Mouse (Mus musculus) gonadal fat pad, adult 2 months (tissue): ENCODE data around the gene Senp3. TPM values are rescaled to one million over a fixed set of nuclear protein-coding genes. Genes with fewer than 3 reads are reported as not detected.
"Not testable (repeated sequence)": the region's sequence is repeated elsewhere in the genome, so short reads cannot be mapped to it uniquely, and the experiment has no call there.

ENCODE experiments used
- DNase-seq: peaks from one replicate; pipeline ENCODE4 v3.0.0-alpha.2; 2012; ENCODE audit warnings: low read depth
- polyA plus RNA-seq: library from polyadenylated mRNA; depleted of rRNA; stranded (reverse); fragments of >200 nt; gene quantifications from 2 replicates; pipeline ENCODE4 v1.2.3, GENCODE M21; 2012; rRNA removed

Senp3 gene
- 58.7 and 72.4 TPM in 2 replicates for polyA plus RNA-seq

DNA sequence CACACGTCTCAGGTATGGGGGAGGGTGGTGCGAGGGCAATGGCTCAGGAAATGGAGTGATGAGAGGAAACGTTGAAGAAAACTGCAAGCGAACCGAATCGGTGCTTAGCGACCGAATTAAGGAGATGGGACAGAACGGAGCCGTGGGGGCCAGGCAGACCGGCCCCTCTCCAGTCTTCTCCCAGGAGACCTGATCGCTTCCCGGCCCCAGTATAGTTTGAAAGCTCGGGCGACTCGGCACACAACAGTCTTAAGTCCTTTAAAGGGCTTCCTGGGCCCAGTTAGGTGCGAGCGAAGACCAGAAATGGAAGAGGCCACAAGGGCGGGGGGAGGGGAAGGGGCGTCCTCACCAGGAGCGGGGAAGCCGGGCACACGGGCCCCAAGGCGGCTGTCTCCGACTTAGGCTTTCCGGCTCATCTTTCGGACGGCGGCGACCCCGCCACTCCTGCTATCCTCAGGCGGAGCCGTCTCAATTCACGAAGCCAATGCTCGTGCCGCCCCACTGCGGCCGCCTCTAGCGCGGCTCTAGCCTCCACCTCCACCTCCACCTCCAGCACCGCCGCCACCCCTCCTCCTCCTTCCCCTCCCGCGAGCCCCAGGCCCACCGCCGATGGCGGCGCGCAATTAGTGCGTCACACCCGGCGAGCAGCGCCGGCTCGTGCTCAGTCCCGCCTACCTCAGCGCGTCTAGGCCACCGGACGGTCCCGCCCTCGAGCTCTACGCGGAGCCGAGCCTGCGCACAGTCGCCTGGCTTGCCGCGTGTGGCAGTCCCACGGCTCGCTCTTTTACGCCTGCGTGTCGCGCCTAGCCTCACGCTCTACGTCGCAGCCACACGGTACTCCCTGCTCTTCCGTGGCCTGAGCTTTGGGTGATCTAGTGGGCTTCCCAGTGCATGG is at the start of gene Senp3:
TSS of gene Senp3 (minus strand) at position 771 of the 895 bp plus-strand sequence.
- no peak for DNase-seq

DNA sequence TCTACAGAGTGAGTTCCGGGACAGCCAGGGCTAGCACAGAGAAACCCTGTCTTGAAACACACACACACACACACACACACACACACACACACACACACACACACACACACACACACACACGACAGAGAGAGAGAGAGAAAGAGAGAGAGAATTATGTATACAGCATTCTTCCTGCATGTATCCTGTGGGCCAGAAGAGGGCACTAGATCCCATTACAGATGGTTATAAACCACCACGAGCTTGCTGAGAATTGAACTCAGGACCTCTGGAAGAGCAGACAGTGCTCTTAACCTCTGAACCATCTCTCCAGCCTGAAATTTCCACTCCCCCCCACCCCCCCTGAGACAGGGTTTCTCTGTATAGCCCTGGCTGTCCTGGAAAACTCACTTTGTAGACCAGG is 49.5 kb upstream of the Senp3 start:
- not testable (repeated sequence) for DNase-seq

DNA sequence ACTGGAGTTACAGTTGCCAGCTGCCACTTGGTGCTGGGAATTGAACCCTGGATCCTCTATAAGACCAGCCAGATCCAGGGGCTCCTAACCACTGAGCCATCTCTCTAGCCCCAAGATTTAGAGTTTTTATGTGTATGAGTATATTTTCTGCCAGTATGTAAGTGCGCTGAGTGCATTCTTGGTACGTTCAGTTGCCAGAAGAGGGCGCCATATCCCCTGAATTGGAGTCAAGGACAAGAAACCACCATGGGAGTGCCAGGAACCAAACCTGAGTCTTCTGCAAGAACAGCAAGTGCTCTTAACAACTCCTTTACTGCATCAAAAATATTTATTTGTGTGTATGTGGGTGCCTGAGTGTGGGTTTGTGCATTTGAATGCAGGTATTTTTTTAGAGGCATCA is 47.2 kb upstream of the Senp3 start:
- no peak for DNase-seq

DNA sequence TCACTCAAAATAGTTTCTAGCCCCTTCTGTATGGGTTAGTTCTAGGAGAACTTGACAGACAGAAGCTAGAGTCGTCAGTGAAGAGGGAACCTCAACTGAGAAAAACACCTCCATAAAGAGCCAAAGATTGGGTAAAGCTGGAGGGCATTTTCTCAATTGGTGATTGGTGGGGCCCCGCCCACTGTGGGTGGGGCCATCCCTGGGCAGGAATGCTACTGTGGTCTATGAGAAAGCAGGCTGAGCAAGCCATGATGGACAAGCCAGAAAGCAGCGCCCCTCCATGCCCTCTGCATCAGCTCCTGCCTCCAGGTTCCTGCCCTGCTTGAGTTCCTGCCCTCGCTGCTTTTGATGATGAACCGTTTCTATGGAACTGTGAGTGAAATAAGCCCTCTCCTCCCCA is 44.1 kb upstream of the Senp3 start:
- DNase-seq = no peak

DNA sequence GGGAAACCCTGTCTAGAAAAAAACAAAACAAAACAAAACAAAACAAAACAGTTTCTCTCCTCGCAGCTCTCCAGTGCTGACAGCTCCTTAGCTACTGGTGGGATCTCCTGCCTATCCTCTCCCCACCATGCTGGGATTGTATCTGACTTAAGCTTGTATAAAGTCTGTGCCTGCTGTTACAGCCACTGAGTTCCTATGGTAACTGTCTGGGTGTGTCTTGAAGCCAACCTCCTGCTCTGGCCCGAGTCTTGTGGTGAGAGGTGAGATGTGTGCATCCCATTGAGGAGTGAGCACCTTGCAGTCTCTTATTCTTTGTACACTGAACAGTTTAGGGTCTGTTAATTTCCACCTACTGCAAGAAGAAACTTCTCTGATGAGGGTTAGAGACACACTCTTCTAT is 41.2 kb upstream of the Senp3 start:
- DNase-seq = no peak

DNA sequence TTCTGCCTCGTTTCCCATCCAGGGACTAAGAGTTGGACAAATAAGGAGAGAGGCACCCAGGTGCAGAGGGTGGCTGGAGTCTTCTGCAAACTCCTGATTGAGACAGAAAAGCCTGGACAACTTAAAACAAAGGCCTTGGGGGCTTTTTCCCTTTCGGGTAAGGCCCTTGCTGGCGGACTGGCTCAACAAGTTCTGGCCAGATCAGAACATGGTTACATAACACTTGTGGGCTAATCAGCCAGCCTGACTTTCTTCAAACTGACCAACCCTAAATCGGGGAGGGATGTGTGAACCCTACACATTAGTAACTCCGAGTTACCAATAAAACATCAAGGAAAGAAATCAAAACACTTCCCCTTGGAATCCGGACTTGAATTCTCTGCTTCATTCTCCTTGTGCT is 39.0 kb upstream of the Senp3 start:
- peak; percentile 45 for DNase-seq

DNA sequence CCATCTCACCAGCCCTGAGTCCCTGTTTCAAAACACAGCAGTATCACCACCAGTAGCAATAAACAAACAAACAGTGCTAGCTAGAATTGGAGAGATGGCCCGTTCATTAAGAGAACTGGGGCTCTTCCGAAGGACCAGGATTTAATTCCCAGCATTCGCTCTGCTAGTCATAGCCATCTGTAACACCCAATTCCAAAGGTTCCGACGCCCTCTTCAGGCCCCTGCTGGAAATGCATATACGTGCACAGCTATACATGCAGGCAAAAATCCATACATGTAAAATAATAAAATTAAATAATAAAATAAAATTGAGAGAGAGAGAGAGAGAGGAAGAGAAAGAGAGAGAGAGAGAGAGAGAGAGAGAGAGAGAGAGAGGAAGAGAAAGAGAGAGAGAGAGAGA is 37.5 kb upstream of the Senp3 start:
- DNase-seq = no peak

DNA sequence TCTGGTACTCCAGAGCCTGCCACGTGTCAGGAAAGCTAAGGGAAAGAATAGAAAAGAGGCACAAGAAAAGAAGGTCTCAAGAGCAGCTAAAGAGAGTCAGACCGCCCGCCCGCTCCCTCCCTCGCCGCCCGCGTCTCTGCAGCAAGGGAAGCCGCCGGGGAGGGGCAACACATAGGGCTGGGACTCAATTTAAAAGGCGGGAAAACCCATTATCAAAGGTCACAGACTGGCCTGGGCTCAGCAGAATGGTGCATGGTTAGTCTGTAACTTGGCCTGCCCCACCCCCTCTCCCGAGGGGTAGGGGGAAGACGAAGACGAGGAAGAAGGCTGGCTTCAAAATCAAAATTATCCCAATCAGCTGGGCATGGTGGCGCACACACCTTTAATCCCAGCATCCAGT is 36.8 kb upstream of the Senp3 start:
- no peak for DNase-seq

DNA sequence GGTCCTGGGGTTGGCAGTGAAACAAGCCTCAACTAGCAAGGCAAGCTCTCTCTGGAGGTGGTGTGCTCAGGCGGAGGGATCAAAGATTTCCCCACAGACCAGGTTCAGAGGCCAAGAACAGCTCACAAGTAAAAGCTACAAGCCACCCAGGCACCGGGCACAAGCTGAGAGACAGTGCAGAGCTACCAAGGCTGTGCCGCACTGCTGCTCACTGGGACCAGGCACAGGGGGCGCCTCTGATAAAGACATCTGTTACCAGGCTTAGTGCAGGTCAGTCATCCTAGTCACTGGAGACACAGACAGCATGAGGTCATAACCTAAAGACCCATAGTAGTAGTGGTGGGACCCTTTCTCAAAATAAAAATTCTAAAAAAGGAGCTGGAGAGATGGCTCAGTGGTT is 35.1 kb upstream of the Senp3 start:
- DNase-seq = no peak

DNA sequence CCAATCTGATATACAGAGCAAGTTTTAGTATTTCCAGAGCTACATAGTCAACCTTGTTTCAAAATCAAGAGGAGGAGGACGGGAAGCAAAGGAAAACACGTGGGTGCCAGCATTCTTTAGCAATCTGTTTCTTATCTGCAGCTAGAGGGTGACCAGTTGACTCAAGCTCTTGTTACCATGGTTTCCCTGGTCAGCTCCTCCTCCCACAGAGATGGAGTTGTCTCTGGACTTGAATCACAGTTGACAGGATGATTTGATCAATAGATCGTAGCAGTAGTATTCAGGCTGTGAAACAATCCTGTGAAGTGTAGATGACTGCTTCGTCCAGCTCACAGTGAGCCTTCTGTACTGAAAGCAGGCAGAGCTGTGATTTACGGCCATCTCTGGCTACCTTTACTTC is 34.0 kb upstream of the Senp3 start:
- peak; percentile 75 for DNase-seq

DNA sequence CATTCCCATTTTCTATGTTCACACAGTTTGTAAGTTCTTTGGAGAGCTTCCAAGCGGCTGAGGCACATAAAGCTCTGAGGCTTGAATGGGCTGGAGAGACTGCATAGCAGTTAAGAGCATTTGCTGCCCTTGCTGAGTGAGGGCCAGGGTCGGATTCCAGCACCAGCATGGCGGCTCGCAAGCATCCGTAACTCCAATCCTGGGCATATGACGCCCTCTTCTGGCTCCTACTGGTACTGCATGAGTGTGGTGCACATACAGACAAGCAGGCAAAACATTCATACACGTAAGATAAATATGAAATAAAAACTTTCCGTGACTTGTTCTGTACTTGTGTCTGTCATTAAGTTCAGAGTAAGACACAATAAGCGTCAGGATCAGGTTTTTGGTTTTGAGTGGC is 33.6 kb upstream of the Senp3 start:
- DNase-seq = no peak

DNA sequence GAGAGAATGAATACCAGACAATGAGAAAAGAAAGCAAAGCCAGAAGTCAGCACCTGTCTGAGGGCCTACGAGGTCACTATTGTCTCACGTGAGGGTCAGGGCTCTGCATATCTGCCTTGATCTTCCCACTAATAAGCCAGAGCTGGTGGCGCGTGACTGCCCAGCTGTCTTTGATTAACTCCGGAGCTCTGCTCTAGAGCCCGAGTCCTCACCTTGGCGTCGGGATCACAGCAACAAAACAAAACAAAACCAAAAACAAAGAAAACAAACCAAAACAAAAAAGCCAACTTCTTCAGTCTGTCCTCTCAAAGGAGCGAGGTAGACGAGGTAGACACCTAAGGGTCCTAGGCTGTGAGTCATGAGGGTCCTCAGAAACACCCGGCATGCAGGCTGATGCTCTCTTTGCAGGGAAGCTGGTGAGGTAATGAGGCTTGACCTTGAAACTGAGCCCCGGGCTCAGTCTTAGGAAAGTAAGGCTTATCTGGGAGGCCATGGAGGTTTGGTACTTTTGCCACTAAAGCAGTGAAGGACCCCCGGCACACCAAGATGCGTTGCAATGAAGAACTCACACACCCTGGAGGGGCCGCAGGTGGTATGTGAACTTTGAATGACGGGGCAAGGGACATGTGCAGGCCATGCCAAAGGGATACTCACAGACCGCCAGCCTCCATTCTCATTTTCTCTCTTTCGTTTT is 32.9 kb upstream of the Senp3 start:
- DNase-seq = no peak

DNA sequence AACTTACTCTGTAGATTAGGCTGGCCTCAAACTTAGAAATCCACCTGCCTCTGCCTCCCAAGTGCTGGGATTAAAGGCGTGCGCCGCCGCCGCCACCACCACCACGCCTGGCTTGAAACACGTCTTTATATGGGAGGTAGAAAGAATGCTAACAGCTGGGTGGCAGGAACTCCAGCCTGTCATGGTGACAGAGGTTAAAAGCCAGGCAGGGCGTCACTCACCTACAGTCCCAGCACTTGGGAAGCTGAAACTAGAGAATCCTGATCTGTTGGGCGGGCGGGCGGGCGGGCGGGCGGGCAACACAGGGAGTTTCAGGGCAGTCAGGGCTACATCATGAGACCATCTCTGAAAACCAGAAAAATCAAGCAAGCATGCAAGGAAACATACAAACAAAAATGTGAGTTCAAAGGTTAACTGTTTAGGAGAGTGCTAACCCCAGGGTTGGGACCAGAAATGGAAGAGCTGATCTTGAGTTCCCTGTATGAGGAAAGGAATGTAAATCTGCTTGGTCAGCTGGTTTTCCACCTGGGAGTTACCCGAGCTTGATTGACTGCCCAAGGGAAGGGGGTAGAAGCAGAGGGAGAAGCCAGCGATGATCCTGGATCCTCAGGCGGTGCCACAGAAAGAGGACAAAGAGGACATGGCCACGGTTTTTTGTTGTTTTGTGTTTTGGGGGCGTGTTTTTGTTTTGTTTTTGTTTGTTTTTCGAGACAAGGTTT is 31.2 kb upstream of the Senp3 start:
- DNase-seq = no peak

DNA sequence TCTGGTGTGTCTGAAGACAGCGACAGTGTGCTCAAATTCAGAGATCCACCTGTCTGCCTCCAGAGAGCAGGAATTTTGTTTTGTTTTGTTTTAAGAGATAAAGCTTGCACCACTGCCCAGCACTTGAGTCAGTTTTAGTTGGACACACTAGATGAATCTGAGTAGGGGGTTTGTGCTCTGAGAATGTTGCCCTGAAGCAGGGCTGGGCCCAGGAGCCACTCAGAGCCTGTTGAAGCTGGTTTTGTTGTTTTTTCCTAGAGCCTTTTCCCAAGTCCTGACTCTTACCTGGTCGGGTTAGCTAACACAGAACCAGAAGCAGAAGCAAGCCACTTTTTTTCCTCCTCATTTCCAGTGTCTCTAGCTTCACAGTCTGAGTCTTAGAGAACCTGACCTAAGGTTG is 29.2 kb upstream of the Senp3 start:
- no peak for DNase-seq

DNA sequence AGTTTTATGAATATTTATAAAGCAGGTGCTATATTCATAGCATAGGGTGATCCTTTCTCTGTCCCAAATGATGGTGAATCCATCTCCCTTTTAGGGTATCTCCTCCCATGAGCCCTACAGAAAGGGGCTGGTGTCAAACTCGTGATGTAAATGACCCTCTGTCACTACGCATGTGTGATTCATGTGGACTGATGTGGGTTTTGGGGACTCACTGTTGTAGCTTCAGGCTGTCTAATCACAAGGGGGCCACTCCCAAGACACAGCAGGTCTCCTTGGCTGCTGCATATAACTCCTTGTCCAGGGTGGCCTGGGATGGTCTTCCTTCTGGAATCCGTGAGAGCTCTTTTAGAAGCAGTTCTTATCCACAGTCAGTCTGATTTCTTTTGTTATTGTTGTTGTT is 28.6 kb upstream of the Senp3 start:
- no peak for DNase-seq

DNA sequence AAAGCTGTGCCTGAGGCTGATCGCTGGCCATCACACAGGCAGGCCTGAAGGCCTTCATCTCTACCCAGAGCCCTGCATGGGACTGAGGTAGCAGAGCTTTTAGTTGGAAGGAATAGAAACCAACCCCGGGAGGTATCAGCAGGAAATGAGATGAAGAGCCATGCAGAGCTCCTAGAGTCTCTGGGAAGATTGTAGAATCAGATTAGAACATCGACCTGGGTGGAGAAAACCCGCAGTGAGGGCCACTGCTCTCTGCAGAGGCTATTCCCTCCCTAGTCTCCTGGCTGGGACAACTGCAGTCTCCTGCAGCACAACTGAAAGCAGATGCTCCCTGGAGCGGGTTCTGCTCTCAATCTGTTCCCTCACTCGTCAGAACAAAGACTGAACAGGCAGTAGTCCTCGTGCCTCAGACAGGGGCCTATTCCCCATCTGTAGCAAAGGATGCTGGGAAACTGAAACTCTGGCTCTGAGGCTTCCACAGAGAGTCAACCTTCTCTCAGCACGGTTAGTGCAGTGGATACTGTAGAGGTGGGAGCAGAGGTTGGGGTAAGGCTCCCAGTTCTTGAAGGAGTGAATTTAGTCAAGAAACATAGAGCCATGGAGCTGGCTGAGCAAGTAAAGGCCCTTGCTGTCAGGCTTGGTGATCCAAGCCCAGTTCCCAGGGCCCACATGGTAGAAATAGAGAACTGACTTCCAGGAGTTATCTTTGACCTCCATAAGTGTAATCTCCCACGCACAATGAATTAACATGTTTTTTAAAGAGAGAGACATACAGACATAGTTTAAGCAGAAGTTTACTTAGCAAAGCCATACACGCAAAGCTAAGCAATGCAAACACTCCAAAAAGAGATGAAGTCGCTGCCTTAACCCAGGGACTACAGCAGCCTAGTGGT is 27.9 kb upstream of the Senp3 start:
- DNase-seq = no peak

DNA sequence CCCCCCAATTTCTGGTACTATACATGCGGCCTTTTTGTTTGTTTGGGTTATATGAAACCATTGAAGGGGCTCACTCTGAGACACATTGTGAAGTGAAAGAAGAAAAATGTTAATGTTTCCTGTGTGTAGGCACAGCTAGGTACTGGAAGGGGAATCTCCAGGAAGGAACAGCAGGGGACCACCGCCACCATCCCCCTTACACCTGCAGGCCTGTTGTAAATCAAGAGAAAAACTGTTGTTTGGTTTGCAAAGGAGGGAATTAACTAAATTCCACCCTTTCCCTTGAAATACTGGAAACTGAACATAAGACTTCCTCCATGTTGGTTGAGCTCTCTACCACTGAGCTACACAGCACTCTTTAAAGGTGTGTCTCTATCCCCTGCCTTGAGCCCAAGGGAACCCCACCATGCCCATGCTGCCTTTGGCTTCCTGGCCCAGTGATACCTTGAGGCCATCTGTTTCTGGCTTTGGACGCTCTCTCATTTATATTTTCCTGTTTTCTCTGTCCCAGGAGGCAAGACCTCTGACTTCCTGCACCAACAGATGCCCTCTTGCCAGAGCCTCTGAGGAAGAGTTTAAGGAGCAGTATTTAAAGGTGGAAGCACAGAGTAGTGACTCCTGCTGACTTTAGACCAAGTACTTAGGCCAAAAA is 26.9 kb upstream of the Senp3 start:
- no peak for DNase-seq

DNA sequence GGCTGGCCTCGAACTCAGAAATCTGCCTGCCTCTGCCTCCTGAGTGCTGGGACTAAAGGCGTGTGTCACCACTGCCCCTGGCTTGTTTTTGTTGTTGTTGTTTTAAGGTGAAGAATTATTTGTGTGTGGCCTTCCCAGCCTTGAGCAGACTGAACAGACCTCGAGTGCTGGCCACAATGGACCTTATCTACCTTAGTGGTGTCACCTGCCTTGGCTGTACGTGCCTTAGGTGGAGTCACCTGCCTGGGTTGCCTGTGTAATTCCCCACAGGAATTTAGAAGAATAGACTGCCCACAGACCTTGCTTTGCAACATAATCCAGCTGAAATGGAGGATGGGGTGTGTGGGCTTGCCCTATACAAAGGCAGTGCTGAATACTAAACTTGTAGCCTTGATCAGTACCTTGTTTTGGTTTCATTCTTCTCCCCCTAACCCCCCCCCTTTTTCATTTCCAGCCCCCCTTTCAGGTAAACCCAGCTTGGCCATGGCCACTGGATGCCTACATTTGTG is 26.0 kb upstream of the Senp3 start:
- no peak for DNase-seq

DNA sequence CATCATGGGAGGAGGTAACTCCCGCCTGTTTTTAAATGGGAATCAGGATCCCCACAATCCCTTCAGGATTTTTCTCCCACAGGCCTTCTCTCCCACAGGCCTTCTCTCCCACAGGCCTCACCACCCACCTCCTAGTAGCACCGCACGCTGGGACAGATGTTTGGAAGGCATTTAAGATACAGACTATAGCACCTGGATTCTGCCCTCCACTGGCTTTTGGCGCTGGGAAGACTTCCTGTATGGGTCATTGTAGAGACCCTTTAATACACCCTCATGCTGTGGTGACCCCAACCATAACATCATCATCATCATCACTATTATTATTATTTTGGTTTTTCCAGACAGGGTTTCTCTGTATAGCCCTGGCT is 25.6 kb upstream of the Senp3 start:
- DNase-seq = no peak

DNA sequence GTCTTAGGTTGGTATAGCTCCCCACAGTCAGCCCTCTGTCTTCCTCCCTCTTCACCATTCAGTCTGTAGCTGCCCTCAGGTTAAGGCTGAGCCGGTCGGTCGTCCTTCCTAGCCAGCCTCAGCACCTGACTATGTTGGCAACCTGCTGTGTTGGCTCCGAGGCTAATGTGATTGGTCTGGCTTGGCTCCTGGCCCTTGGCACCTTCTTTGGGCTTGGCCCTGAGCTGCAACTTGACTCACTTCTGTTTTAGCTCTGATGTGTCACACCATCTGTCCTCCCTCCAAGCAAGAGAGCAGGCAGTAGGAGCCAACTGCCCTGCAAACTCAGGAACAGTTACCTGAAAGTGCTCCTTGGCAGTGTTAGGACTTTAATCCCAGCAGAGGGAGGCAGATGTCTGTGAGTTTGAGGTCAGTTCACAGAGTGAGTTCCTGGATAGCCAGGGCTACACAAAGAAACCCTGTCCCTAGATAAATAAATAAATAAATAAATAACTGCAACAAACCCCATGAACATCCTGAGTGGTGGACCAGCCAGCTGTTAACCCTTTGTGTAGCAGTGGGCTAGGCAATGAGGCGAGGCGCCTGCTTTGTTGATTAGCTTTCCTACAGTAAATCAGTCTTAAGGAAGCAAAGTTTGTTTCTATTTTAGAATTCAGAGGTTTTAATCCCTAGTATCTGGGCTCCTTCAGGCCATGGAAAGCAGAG is 25.0 kb upstream of the Senp3 start:
- no peak for DNase-seq
